Mouse (Mus musculus) hindbrain, embryonic 11.5 days (tissue): ENCODE measurements around the gene Clic5. TPM values are rescaled to one million over a fixed set of nuclear protein-coding genes. Genes with fewer than 3 reads are reported as not detected.
A peak's percentile ranks its signal among the peaks of the same experiment; 100 is the strongest.

Experiments used
- ATAC-seq: fragments of 200-750 bp; cut with Nextera tagmentation; 2 replicates; pipeline ENCODE4 v1.8.0; 2017; ENCODE audit warnings: mild to moderate bottlenecking, moderate TSS enrichment, moderate library complexity; ENCODE audit not compliant: low FRiP score
- DNase-seq: peaks from one replicate; pipeline ENCODE4 v3.0.0-alpha.2; 2015; ENCODE audit warnings: low spot score
- H3K27ac ChIP-seq: fragments of 300-500 bp; sonication (generic); 2 replicates; pipeline ENCODE4 v1.5.1; 2014; ENCODE audit warnings: mild to moderate bottlenecking, low read depth, low read length
- H3K27me3 ChIP-seq: fragments of 300-500 bp; sonication (generic); 2 replicates; pipeline ENCODE4 v1.6.1; 2014; ENCODE audit warnings: mild to moderate bottlenecking, low read length, moderate library complexity, mixed read lengths; ENCODE audit not compliant: control insufficient read depth, insufficient read depth
- H3K36me3 ChIP-seq: fragments of 300-500 bp; sonication (generic); 2 replicates; pipeline ENCODE4 v1.6.1; 2014; ENCODE audit warnings: mild to moderate bottlenecking, low read length, moderate library complexity, mixed read lengths; ENCODE audit not compliant: control insufficient read depth, insufficient read depth
- H3K4me1 ChIP-seq: fragments of 300-500 bp; sonication (generic); replicated peaks from 2 replicates; pipeline ENCODE4 v1.6.1; 2014; ENCODE audit warnings: low read length, mixed read lengths; ENCODE audit not compliant: control insufficient read depth, insufficient read depth
- H3K4me2 ChIP-seq: fragments of 300-500 bp; sonication (generic); replicated peaks from 2 replicates; pipeline ENCODE4 v1.6.1; 2014; ENCODE audit warnings: mild to moderate bottlenecking, low read depth, low read length
- H3K4me3 ChIP-seq: fragments of 300-500 bp; sonication (generic); 2 replicates; pipeline ENCODE4 v1.5.1; 2014; ENCODE audit warnings: low read depth, low read length
- H3K9ac ChIP-seq: fragments of 300-500 bp; sonication (generic); 2 replicates; pipeline ENCODE4 v1.6.1; 2014; ENCODE audit warnings: low read depth, low read length
- H3K9me3 ChIP-seq: fragments of 300-500 bp; sonication (generic); 2 replicates; pipeline ENCODE4 v1.6.1; 2016; ENCODE audit warnings: low read length; ENCODE audit not compliant: control insufficient read depth
- WGBS: fragments of 180-500 bp; shearing (Covaris S2); extraction: QIAGEN DNeasy Blood & Tissue Kit; methylation state at CpG from one replicate; pipeline ENCODE4 v1.1.7; 2014; 5-methylcytosine and 5-hydroxymethylcytosine counted together
- polyA plus RNA-seq: library from polyadenylated mRNA; unstranded; fragments of >200 nt; fragmentation: Nextera tagmentation; extraction: Ambion mirVana; gene quantifications from 2 replicates; pipeline ENCODE4 v1.2.1, GENCODE M21; 2014

Gene Clic5
- polyA plus RNA-seq, 1 experiment from 2014 or later: 0.26 TPM

- Histone ChIP-seq H3K4me3 (no peak overlapping the region), H3K27ac (no peak overlapping the region), H3K9me3 (no peaks in the 10 kb centered on the region), H3K9ac (no peak overlapping the region), H3K27me3 (no peaks in the 10 kb centered on the region), H3K4me1 (peaks cover 4% of the 10 kb centered on the region; the same call in 1 of the 2 replicates), H3K4me2 (no peak overlapping the region), H3K36me3 (no peaks in the 10 kb centered on the region)
- ATAC-seq (no peak), DNase-seq (no peak)
- WGBS: 81% methylated on average over 17 of the region's 17 CpGs
These were observed 112.9 kb downstream of the Clic5 start for GRCm38 (mm10) chr17:44301224-44301811.

DNA sequence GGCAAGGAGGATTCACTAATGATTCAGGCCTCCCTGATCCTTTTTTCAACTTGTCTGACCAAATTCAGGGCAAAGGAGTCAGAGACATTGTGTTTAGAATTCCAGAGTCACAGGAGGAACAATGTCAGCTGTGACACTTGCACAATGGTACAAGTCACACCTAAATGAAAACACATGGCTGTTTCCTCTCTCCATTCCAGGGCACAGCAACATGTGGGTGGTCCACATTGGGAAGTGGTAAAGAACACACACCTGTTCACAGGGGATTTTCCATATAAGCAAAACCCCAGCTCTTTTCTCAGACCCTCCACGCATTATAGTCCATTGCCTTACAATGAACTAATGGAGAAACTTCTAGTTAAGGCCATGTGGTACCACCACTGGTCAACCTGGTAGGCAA is 115.7 kb downstream of the Clic5 start:
- Histone ChIP-seq H3K27ac (no peak overlapping the region), H3K27me3 (no peaks in the 10 kb centered on the region), H3K36me3 (no peaks in the 10 kb centered on the region), H3K4me2 (no peak overlapping the region), H3K9ac (no peak overlapping the region), H3K9me3 (no peaks in the 10 kb centered on the region), H3K4me1 (peaks cover 4% of the 10 kb centered on the region; the same call in 1 of the 2 replicates), H3K4me3 (no peak overlapping the region)
- 76% methylated on average over 1 of the region's 1 CpGs for WGBS
- ATAC-seq (no peak), DNase-seq (no peak)

DNA sequence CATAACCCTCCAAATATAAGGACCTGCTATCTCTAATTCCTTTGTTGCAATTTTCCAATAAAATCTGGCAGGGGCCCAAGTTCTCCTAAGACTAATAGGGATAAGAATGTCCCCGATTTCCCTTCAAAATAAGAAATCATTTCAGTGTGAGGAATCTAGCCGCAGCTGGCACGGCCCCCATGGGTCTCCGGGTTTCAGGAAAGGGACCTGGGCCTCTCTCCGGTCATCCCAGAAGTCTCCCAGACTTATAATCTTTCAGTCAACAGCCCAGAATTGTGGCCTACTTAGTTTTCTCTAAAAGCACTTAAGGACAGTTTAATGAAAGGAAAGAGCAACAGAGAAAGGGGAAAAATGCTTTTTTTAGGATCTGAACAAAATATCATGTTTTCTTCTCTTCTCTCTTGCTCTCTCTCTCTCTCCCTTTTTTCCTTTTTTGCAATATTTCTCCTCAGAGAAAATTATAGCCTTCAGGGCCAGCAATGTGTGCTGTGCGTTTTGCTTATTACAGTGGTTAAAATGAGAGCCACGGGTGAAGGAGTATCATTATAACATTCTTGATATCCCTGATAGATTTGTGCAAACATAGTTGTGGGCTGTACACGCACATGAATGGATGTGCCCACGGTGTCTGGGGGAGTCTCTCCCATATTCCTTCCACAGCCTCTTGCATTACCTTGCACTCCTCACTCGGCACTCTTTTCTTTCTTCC is 121.7 kb downstream of the Clic5 start:
- H3K9ac ChIP-seq: no peak overlapping the region
- H3K4me1 ChIP-seq: no peaks in the 10 kb centered on the region
- no peak overlapping the region for H3K4me3 ChIP-seq
- H3K27me3 ChIP-seq: no peaks in the 10 kb centered on the region
- DNase-seq (no peak), ATAC-seq (no peak)
- WGBS: 82% methylated on average over 10 of the region's 10 CpGs
- H3K36me3 ChIP-seq: no peaks in the 10 kb centered on the region
- H3K4me2 ChIP-seq: no peak overlapping the region
- H3K27ac ChIP-seq: no peak overlapping the region
- H3K9me3 ChIP-seq: no peaks in the 10 kb centered on the region

- DNase-seq (no peak), ATAC-seq (no peak)
- H3K4me2 ChIP-seq: no peak overlapping the region
- H3K4me1 ChIP-seq: no peaks in the 10 kb centered on the region
- H3K4me3 ChIP-seq: no peak overlapping the region
- H3K36me3 ChIP-seq: no peaks in the 10 kb centered on the region
- no peaks in the 10 kb centered on the region for H3K9me3 ChIP-seq
- no peak overlapping the region for H3K9ac ChIP-seq
- 87% methylated on average over 10 of the region's 10 CpGs for WGBS
- H3K27me3 ChIP-seq: no peaks in the 10 kb centered on the region
- H3K27ac ChIP-seq: no peak overlapping the region
These were observed 136.9 kb downstream of the Clic5 start for GRCm38 (mm10) chr17:44325314-44325713.

GRCm38 (mm10) chr17:44327279-44328146 is 139.1 kb downstream of the Clic5 start:
- no peak overlapping the region for H3K9ac ChIP-seq
- no peak overlapping the region for H3K4me3 ChIP-seq
- no peaks in the 10 kb centered on the region for H3K36me3 ChIP-seq
- no peak overlapping the region for H3K4me2 ChIP-seq
- H3K27me3 ChIP-seq: no peaks in the 10 kb centered on the region
- WGBS: 54% methylated on average over 10 of the region's 10 CpGs
- no peak for ATAC-seq
- no peaks in the 10 kb centered on the region for H3K4me1 ChIP-seq
- H3K9me3 ChIP-seq: no peaks in the 10 kb centered on the region
- peak; percentile 33 for DNase-seq
- 0 out of 2 replicates have a peak overlapping the region, but pooled peaks have one; percentile 21 for H3K27ac ChIP-seq

- ATAC-seq (no peak), DNase-seq (no peak)
- 81% methylated on average over 5 of the region's 5 CpGs for WGBS
- Histone ChIP-seq H3K27me3 (no peaks in the 10 kb centered on the region), H3K9me3 (no peaks in the 10 kb centered on the region), H3K27ac (0 out of 2 replicates have a peak overlapping the region, but pooled peaks have one; percentile 21), H3K36me3 (no peaks in the 10 kb centered on the region), H3K9ac (no peak overlapping the region), H3K4me1 (no peaks in the 10 kb centered on the region), H3K4me3 (no peak overlapping the region), H3K4me2 (no peak overlapping the region)
These were observed 139.7 kb downstream of the Clic5 start for GRCm38 (mm10) chr17:44328147-44328482.

Other genes starting within 250 kb of the Clic5 start
- 14.8 and 16.6 TPM in 2 replicates for gene Enpp5, start 109.8 kb upstream of the Clic5 start, polyA plus RNA-seq
- gene Enpp4, start 82.8 kb upstream of the Clic5 start, polyA plus RNA-seq: 3.4 and 3.5 TPM in 2 replicates